Mouse (Mus musculus) heart, postnatal 36 days (tissue): ENCODE data around the gene Cacng8. TPM values are rescaled to one million over a fixed set of nuclear protein-coding genes. Genes with fewer than 3 reads are reported as not detected.

Experiments used
- microRNA-seq, 2 experiments: library from miRNA; unstranded; fragments of <30 nt; microRNA quantifications; one replicate each; pipeline ENCODE4 v1.2.0; 2021; ENCODE audit warnings: borderline number of aligned reads in 2 of 2
- total RNA-seq, 2 experiments: library from RNA; stranded (reverse); gene quantifications; 2 replicates each; pipeline ENCODE4 v1.2.3; 2021

Cacng8 gene
- total RNA-seq, 2 experiments from 2014 or later = not detected

Small RNAs within 50 kb of the gene (microRNA-seq; reads per million reads assigned to microRNA genes)
- gene Gm23450 = 0 to 1.3 reads per million in 2 experiments

Other genes starting within 250 kb of the Cacng8 start
- gene AU018091, start 221.5 kb upstream of the Cacng8 start, total RNA-seq = not detected
- not detected for gene Nlrp12, start 140.9 kb upstream of the Cacng8 start, total RNA-seq
- gene Myadm, start 101.6 kb upstream of the Cacng8 start, total RNA-seq = 100 to 1,000 TPM; 160 to 162 TPM
- gene Prkcg, start 101.5 kb upstream of the Cacng8 start, total RNA-seq = 1 to 10 TPM; 1.8 to 2.5 TPM
- 1 to 10 TPM; 3.7 to 4.7 TPM for gene Cacng7, start 57.7 kb upstream of the Cacng8 start, total RNA-seq
- gene Cacng6, start 33.5 kb downstream of the Cacng8 start, total RNA-seq = 1 to 10 TPM; 1.3 to 1.9 TPM
- not detected for gene Tarm1, start 111.9 kb downstream of the Cacng8 start, total RNA-seq
- under 1 TPM; 0.17 to 0.35 TPM for gene Oscar, start 225.5 kb downstream of the Cacng8 start, total RNA-seq
- gene Ndufa3, start 226.7 kb downstream of the Cacng8 start, total RNA-seq = 1,000 to 10,000 TPM; 1,822 to 1,988 TPM
- gene Tfpt, start 239.2 kb downstream of the Cacng8 start, total RNA-seq = 10 to 100 TPM; 17.2 to 25.4 TPM
- gene Prpf31, start 239.3 kb downstream of the Cacng8 start, total RNA-seq = 10 to 100 TPM; 24.4 to 26.6 TPM